Mouse (Mus musculus) ovary, postnatal 14 days (tissue): ENCODE results near the gene Ankle2.

Experiments used
- DNase-seq: peaks from one replicate; pipeline ENCODE4 v3.0.0; 2022; ENCODE audit warnings: low spot score

Ankle2 gene

DNA sequence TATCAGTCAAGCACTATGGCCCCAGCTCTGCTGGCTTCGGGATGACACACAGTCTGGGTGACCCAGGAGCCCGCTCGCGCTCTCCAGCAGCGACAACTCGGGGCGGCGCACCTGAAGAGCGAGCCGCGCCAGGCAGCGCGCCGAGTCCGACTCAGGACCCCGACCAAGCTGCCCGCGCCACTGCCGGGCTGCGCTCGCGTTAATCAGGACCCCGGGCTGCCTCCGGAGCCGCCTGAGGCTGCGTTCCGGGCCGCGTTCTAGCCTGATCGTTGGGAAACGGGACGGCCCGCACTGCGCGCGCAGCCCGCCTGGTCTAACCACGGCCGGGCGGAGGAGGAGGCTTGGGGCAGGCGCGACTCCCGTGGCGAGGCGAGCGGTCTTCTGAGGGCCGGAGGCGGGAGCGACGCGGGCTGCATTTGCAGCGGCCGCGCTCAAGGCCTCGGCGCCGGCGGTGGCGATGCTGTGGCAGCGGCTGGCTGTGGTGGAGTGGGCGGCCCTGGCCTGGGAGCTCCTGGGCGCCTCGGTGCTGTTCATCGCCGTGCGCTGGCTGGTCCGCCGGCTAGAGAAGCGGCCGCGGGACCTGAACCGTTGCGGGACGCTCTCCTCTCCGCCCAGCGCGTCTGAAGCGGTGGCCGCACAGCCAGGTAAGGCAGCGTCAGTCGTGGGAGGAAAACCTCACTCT, at the start of gene Ankle2:
Ankle2 (plus strand) TSS at position 225 of the 682 bp plus-strand sequence.
- peak; percentile 93 for DNase-seq

DNA sequence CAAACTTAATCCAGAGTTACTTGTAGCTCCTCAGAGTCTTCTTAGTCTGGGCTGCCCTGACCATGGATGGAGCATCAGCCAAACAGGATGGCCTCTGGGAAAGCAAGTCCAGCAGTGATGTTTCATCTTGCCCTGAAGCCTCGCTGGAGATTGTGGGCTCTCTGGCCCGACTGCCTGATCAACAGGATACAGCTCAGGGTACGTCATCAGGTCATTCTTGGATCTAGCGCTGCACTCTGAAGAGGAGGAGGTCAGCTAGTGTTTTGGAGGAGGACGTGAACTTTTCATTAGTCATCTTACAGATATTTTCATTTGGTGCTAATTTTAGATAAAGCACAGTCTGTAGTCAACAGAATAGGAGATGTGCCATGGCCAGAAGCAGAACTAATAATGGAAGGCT, 49.1 kb upstream of the Ankle2 start:
- DNase-seq = no peak

DNA sequence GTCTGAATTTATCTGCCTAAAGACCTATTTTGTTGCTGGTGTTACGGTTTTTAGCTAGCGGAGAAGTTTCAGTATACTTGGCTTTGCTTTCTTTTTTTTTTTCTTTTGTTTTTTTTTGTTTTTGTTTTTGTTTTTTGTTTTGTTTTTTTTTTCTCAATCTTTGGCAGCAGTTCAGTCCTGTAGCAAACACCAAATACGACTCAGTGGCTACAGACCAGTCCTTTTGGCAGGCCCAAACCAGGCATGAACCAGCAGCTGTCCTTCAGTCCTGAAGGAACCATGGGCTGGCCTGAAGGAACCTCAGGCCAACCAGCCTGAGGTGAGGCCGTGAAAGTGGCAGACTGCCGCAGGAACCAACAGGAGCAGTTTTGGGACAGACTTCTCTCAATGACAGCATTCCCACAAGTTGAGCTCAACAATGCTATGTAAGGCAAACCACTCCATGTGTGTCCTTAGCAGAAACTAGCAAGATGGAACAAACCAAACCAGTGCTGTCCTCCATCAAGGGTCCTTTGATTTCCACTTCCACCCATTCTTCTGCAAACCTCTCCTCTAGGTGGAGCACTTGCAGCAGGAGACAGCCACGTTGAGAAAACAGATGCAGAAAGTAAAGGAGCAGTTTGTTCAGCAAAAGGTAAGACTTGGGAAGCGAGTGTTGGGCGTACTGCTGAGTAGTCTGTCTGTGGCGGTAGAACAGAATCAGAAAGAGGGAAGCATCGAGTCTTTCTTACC, 27.5 kb upstream of the Ankle2 start:
- DNase-seq = no peak

DNA sequence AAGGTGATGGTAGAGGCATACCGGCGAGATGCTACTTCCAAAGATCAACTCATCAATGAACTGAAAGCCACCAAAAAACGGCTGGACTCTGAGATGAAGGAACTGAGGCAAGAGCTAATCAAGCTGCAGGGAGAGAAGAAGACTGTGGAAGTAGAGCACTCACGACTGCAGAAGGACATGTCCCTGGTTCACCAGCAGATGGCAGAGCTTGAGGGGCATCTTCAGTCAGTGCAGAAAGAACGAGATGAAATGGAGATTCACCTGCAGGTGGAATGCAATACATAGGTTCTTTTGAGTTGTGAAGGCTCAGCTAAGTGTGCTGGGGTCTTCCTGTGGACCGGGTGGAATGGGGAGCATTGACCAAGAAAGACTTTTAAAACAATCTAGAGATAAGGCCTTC, 26.0 kb upstream of the Ankle2 start:
- DNase-seq = no peak

DNA sequence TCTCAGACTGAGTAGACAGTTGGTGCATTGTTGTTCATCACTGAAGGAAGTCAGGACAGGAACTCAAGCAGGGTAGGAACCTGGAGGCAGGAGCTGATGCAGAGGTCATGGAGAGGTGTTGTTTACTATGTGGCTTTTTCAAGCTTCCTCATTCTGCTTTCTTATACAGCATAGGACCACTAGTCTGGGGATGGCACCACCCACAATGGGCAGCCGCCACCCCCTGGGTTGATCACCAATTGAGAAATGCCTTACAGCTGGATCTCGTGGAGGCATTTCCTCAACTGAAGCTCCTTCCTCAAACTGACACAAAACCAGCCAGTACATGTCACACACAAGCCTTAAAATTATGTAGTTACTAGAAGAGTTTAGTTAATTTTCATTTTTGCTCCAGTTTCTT, 19.5 kb upstream of the Ankle2 start:
- no peak for DNase-seq

DNA sequence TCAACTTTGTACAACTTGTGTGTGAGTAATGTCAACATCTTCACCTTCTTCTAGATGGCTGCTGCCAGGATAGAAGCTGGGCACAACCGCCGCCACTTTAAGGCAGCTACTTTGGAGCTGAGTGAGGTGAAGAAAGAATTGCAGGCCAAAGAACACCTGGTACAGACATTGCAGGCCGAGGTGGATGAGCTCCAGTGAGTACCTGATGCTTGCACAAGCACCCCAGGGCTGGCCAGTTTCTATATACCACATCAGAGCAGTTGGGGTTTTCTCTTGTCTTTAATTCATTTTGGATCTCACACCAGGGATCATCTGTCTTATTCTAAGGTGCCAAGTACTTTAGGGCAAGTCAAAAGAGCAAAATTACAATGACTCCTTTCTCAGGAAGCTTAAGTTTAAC, 14.0 kb upstream of the Ankle2 start:
- no peak for DNase-seq

DNA sequence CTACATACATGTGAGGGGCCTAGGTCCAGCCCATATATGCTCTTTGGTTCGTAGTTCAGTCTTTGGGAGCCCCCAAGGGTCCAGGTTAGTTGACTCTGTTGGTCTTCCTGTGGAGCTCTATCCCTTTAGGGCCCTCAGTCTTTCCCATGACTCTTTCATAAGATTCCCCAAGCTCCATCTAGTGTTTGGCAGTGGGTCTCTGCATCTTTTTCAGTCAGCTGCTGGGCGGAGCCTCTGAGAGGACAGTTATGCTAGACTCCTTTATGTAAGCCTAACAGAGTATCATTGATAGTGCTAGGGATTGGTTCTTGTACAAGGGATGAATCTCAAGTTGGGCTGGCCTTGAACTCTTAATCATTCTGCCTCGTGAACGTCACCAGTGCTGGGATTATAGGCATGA, 10.5 kb upstream of the Ankle2 start:
- DNase-seq = no peak

DNA sequence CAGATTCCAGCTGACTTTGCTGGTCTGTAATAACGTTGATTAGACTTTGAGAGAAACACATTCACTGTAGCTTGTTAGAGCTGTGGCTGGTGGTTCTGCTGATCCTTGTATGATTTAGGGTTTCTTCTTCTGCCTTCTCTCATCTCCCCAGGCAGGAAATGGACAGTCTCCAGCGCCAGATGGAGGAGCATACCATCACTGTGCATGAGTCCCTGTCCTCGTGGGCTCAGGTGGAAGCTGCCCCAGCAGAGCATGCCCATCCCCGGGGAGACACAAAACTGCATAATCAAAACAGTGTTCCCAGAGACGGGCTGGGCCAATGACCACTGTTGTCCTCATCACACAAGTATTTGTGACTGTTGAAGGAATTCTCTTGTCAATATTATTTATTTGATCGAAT, 8.0 kb upstream of the Ankle2 start:
- DNase-seq = no peak

DNA sequence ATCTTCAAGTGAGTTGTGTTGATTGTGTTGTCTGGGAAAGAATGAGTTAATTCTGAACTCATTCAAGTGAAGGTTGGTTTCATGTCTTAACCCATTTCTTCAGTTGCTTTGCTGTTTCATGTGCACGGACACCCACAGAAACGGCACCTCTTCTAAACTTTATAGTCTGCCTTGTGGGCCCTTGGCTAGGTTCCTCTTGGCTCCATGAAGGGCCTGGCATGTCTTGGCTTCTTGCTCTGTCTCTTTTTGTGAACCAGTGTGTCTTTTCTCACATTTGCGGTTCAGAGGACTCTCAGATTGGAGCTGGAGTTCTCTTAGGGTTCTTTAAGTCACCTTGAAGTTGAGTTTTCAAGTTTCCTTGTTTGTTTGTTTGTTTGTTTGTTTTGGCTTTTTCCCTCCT, 5.7 kb upstream of the Ankle2 start:
- no peak for DNase-seq

DNA sequence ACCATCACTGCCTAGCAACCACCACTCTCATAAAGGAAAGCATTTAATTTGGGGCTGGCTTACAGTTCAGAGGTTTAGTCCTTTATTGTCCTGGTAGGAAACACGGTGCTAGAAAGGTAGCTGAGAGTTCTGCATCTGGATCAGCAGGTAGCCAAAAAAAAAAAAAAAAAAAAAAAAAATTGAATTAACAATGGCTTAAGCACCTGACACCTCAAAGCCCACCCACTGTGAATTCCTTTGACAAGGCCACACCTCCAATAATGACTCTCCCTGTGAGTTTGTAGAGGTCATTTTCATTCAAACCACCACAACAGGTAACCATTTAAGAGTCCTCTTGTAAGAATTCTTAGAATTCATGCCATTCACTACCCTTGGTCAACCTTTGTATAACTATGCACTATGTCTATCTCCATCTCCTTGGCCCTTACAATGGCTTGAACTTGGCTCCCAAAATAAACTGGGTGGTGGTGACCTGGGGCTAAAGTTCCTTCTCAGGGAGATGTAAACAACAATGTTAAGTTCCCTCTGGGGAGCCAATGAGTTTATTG, 3.4 kb upstream of the Ankle2 start:
- DNase-seq = no peak

DNA sequence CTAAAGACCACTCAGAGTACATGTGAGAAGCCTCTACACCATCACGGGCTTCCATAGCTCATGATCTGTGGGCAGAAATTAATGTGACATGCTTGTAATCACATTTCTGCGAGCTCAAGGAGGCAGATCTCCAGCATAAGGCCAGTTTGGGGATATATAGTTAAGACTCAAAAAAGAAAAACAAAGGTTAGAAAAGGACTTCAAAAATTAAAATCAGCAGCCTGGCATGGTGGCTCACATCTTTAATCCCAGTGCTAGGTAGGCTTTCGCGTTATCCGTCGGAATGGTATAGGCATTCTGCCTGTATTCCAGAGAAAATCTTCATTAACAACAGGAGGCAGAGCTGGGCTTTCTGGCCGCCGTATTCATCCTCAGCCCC, 414 bp upstream of the Ankle2 start:
- DNase-seq = no peak

DNA sequence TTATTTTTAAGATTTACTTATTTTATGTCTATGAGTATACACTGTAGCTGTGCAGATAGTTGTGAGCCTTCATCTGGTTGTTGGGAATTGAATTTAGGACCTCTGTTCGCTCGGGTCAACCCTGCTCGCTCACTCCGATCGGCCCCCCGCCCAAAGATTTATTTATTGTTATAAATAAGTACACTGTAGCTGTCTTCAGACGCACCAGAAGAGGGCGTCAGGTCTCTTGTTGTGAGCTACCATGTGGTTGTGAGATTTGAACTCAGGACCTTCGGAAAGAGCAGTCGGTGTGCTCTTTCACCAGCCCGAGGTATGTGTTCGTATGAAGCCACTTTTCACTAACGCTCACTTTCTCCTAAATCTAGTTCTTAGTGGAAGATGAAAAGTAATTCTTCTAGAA, 834 bp downstream of the Ankle2 start:
- DNase-seq = peak; percentile 5

DNA sequence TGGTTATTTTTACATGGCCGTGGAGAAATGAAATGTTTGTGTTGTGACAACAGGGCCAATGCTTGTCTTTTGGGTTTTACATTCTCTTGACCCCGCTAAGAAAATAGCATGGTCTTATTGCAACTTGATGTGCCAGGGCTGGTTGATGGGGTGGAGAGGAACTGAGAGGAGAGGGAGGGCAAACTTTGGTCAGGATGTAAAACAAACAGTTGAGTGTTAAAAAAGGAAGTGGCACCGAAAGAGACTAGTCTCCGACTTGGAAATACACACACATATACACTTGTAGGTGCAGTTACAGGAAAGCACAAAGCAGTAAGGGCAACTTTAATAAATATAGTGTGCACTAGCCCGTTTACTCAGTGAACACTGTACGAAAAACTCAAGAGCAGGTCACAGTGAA, 1.5 kb downstream of the Ankle2 start:
- no peak for DNase-seq

DNA sequence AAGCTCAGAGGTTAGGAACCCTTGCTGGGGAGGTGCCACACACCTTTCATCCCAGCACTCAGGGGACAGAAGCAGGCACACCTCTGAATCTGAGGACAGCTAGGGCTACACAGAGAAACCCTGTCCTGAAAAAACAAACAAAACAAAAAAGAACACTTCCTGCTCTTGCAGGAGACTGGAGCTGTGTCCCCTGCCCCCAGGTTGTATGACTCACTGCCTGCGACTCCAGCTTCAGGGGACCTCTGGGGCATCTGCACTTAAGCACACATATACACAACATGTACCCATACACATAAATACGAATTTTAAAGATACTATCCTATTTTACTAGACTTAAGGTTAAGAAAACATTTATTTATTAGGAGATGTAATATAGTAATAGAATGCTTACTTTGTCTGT, 13.3 kb downstream of the Ankle2 start:
- no peak for DNase-seq

DNA sequence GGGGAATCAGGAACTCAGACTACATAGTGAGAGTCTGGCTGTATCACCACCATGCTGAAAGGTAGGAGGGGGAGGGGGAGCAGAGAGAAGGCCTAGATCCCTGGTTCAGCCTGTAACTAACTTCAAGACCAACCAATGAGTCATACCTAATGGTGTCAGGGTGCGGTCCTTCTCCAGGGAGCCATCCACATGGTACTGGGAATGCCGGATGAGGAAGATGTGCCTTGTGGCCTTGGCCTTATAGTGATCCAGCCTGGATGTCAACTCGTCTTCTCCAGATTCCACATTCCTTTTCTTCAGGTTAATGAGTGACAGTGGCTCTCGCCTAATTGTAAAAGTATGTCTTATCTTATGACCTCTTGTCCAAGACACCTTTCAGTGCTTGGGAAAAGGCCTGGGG, 36.1 kb downstream of the Ankle2 start:
- DNase-seq = no peak

DNA sequence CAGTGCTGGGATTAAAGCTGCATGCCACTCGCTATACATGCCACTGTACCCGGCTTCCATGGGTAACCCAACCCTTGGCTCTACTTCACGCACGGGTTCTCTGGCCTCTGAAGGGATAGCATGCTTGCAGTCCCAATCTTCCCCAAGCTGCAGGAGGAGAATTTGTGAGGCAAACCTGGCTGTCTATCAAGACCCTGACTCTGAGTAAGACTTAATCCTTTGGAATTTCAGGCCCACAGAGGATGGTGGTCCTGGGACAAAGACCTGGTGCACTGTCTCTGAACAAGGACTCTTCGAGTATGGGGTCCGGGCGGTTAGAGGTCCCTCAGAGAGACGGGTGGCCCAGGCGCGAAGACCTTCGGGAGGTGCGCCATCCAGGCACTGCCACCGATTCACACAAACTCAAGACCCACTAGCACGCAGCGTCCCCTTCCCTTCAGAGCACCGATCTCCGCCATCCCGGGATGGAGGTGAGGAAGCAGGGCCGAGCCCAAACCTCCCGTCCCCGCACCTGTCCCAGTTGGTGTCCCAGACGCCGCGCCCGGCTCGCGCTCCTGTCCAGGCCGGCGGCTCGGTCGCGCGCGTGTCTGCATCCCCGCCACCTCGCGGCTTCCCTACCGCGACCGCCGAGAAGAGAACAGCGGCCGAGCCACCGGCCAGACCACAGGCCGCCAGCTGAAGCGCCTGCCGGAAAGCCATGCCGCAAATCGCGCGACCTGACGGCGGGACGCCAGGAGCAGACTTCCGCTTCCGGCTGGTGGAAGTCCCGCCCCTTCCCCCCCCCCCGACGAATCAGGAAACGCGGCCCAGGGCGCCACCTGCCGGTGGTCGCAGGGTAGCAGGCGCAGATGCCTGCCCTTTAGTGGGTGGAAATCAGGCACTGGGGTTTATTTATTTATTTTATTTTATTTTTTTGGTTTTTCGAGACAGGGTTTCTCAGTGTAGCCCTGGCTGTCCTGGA, 38.6 kb downstream of the Ankle2 start, which contains the start of gene Pgam5:
Pgam5 (minus strand) TSS at position 773 of the 961 bp plus-strand sequence.
- peak; percentile 86 for DNase-seq

DNA sequence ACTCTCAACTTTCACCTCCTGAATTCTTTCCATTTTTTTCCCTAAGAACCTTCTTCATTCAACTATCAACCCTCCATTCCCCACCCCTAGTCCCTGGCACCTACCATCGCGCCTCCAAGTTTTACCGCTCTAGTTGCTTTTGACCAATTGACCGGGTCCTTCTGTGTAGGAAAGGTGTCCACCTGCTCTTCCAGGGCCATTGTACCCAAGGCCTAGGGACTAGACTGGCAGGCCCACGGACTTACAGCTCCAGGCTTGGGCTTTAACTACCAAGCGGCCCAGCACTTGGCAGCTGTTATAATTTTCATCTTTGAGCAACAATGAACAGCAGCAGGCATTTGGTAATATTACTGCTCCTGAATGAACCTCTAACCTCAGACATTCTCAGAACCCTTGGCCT, 39.4 kb downstream of the Ankle2 start:
- no peak for DNase-seq

DNA sequence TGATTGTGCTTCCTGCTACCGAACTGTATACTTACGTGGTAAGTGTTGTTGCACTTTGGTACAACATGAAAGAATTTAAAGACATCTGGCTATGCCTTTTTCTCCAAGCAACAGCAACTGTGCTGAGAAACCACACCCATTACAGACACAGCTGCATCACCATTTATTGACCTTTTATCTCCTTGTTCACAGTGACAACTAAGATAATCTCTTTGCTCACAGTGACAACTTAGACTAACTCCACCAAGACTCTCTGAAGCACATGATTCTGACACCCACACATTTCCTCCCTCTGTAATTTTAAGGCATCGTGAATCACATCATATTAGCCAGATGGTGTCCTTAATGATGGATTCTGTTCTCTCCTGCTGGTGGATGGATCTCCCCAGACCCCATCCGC, 43.3 kb downstream of the Ankle2 start:
- DNase-seq = no peak

DNA sequence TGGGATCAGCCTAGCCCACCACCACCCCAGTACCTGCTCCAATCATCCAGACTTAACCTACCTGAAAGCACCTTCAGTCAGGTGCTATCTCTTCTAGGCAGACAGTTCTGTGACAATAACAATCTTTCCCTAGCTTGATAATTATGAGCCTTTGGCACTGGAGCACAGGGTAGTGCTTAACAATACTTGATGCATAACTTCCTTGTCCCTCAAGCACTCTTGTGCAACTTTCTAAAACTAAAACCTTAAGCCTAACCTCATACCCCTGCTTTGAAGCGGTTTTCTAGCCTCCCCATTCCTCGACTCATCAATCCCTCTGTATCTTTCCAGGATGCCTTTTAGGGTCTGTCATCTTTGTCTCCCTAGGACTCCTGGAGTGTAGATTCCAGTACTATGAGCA, 44.0 kb downstream of the Ankle2 start:
- no peak for DNase-seq

DNA sequence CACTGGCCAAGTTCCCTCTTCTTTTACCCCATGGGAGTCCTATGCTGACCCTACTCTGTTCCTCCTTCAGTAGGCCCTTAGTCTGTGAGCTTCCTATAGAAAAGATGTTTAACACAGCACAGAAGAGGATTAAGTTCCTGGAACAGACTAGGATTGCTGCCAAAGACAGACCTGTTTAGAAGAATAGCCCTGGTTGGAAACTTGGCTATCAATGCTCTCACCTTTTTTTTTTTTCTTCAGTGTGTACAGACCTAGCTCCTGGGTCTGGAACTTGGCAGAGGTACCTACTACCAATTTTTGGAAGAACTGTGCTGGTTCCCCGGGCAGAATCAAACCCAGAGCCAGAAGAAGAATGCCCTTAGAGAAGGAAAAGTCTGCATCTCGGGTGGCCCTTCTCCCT, 45.6 kb downstream of the Ankle2 start:
- no peak for DNase-seq

DNA sequence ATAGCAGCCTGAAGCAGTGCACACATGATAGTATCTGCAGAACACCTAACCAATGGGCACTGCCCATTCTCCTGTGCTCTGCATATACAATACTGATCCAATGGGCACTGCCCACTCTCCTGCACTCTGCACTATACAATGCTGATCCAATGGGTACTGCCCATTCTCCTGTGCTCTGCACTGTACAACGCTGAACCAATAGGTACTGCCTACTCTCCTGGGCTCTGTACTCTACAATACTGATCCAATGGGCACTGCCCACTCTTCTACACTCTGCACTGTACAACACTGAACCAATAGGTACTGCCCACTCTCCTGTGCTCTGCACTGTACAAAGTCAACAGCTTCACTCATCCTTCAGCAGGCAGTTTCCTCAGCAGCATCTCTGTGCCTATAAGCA, 46.1 kb downstream of the Ankle2 start:
- DNase-seq = no peak

DNA sequence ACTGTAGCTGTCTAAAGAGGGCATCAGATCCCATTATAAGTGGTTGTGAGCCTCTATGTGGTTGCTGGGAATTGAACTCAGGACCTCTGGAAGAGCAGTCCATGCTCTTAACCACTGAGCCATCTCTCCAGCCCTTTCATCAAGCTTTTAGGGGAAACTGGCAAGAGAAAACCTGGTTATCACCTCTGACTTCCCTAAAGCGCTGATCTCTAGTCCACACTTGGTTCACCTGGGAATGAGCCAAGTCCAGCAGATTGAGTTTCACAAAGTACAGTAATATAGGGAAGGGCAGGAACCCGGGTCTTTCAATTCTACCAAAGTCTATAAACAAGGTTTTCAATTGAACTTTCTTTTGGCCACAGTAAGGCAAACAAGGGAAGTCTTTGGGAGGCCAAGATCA, 51.2 kb downstream of the Ankle2 start:
- DNase-seq = no peak
